Mouse (Mus musculus) ES-Bruce4 (cell line): ENCODE data around the gene Cnnm1.

ENCODE experiments used
- EP300 ChIP-seq: IDR thresholded peaks from 2 replicates; pipeline ENCODE4 v1.6.1; 2011; ENCODE audit warnings: low read depth, low read length; ENCODE audit not compliant: insufficient read depth
- POLR2A ChIP-seq: IDR thresholded peaks from one replicate; pipeline ENCODE4 v1.8.1; 2011; ENCODE audit warnings: low read length; ENCODE audit not compliant: insufficient read depth

DNA sequence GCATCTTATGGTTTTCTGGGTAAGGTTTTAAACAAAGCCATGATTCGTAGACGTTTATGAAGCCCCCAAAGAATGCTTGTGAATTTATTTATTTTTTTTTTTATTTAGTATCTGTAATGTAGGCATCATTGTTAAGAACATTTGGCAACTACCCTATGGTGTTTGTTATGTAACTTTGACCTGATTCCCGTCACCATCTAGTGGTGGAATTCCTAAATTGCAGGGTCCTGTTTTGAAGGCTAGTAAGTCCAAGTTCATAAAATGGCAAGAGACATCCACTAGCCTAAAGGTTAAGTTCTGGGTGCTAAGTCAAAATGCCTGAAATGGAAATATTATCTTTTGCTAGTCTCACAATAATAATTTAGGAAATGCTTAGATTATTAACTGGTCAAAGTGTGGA is 47.2 kb downstream of the Cnnm1 start:
- no peak for TF ChIP-seq POLR2A
- no peak for TF ChIP-seq EP300
